In the genomic region with DNA sequence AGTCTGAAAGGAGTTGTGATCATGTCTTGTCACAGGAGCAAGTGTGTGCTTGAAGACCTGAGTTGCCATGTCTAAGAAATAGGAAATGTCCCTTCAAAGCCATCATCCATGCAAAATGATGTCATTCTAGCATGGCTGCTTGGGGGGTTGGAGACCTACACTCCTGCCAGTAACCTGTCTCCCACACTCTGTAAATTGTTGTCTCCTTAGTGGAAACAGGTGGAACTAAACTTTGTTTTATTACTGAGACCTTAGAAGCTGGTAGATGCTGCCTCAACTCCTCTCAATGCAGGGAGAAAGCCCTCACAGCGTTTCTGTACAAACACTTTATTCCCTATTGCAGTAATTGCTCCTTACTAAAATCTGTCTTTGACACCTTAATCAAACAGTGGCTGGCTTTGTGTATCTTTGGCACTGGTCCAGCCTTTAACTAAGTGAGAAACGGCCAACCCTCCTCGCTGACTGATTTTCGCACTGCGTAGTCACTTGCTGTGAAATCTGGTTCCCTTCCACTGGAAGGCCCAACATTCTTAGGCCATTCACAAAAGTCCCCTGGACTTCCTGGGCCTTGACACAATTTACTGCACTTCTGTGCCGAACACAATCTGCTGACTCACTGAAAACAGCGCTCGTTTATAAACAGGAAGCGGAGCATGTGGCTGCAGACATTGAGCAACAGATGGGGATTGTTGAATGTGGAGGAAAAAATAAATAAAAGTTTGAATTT, we compare ENCODE assay signal across 8 mouse cellular contexts.
A peak's percentile ranks its signal among the peaks of the same experiment; 100 is the strongest.
DNase-seq lines count a peak whose midpoint lies in the region; ATAC-seq and TF ChIP-seq lines count a peak whose summit lies in the region.

No protein-coding gene starts in this region.

- H3K4me2 ChIP-seq in forebrain, embryonic 16.5 days (ENCODE audit: low read length): peak overlapping the region; percentile 36
- no peak overlapping the region for H3K4me2 ChIP-seq in intestine, postnatal 0 days (replicated peaks; ENCODE audit: low read depth)

- no peaks in the 10 kb centered on the region for H3K9me3 ChIP-seq in forebrain, embryonic 16.5 days (ENCODE audit: control insufficient read depth, low read length)
- H3K9me3 ChIP-seq in intestine, postnatal 0 days (ENCODE audit: control insufficient read depth): no peaks in the 10 kb centered on the region
- no peaks in the 10 kb centered on the region for H3K9me3 ChIP-seq in limb, embryonic 10.5 days (replicated peaks)

- no peak overlapping the region for H3K4me3 ChIP-seq in forebrain, embryonic 16.5 days (replicated peaks; ENCODE audit: low read length)
- no peak overlapping the region for H3K4me3 ChIP-seq in intestine, postnatal 0 days (ENCODE audit: low read depth, low read length)
- no peak overlapping the region for H3K4me3 ChIP-seq in limb, embryonic 10.5 days

- peak; percentile 91 for ATAC-seq in forebrain, embryonic 16.5 days
- ATAC-seq in intestine, postnatal 0 days: peak; percentile 66

- no peaks in the 10 kb centered on the region for H3K36me3 ChIP-seq in forebrain, embryonic 16.5 days (ENCODE audit: control insufficient read depth, insufficient read depth)
- H3K36me3 ChIP-seq in intestine, postnatal 0 days (ENCODE audit: control insufficient read depth, insufficient read depth): no peaks in the 10 kb centered on the region
- no peaks in the 10 kb centered on the region for H3K36me3 ChIP-seq in limb, embryonic 10.5 days

- no peak for TF ChIP-seq CTCF in intestine, postnatal 0 days (IDR thresholded peaks at IDR 0.05; ENCODE audit: low read depth)

- DNase-seq in left cerebral cortex, adult 11 months (ENCODE audit: low spot score): peak; percentile 40
- DNase-seq in left cerebral cortex, postnatal 36 days (ENCODE audit: low spot score in 2 of 2): no peak
- DNase-seq in adrenal gland, adult 8-10 months: peak; percentile 25
- peak; percentile 35 for DNase-seq in limb, embryonic 10.5 days (ENCODE audit: low spot score)
- peak; percentile 11 to 50 for DNase-seq in natural killer cell, adult 2 months (ENCODE audit: low spot score in 2 of 2)
- DNase-seq in spleen, adult 12 weeks (ENCODE audit: low spot score): no peak

- peaks cover 15% of the 10 kb centered on the region for H3K4me1 ChIP-seq in forebrain, embryonic 16.5 days (replicated peaks; ENCODE audit: control insufficient read depth, insufficient read depth, low read length)
- no peaks in the 10 kb centered on the region for H3K4me1 ChIP-seq in intestine, postnatal 0 days (replicated peaks; ENCODE audit: control insufficient read depth, insufficient read depth, low read length)
- peaks cover 15% of the 10 kb centered on the region for H3K4me1 ChIP-seq in limb, embryonic 10.5 days

- peak overlapping the region; percentile 63; the same call in 1 of the 2 replicates for H3K27ac ChIP-seq in forebrain, embryonic 16.5 days (ENCODE audit: low read length)
- no peak overlapping the region; the same call in 1 of the 2 replicates for H3K27ac ChIP-seq in intestine, postnatal 0 days (ENCODE audit: low read depth, low read length)
- peak overlapping the region; percentile 61; the same call in 1 of the 2 replicates for H3K27ac ChIP-seq in limb, embryonic 10.5 days

- intact Hi-C loops in left cerebral cortex, postnatal 36 days (cut with DNase I): loop anchor here (5.0 kb wide), 1 partner anchor 199 kb away; the partner anchor contains the start of gene Snx18

- 5% methylated on average over 9 of the region's 9 CpGs for WGBS in forebrain, embryonic 16.5 days
- WGBS in intestine, postnatal 0 days: 22% methylated on average over 9 of the region's 9 CpGs
- 67% methylated on average over 9 of the region's 9 CpGs for WGBS in limb, embryonic 10.5 days

- no peaks in the 10 kb centered on the region for H3K27me3 ChIP-seq in forebrain, embryonic 16.5 days (replicated peaks; ENCODE audit: control insufficient read depth, insufficient read depth, low read length)
- no peaks in the 10 kb centered on the region for H3K27me3 ChIP-seq in intestine, postnatal 0 days (replicated peaks; ENCODE audit: control insufficient read depth, insufficient read depth, low read length)
- no peaks in the 10 kb centered on the region for H3K27me3 ChIP-seq in limb, embryonic 10.5 days (ENCODE audit: low read depth, poor library complexity, severe bottlenecking)

- no peak overlapping the region for H3K9ac ChIP-seq in forebrain, embryonic 16.5 days (replicated peaks; ENCODE audit: low read depth, low read length)
- H3K9ac ChIP-seq in intestine, postnatal 0 days (ENCODE audit: low read depth, low read length): no peak overlapping the region

Comparison
In these comparisons a context has a peak if more than half of its experiments do, and no peak if none do; other contexts are left out.
1. DNase-seq: peak in left cerebral cortex, adult 11 months (single experiment), adrenal gland, adult 8-10 months (single experiment), limb, embryonic 10.5 days (single experiment) and natural killer cell, adult 2 months (2 of 2); none in left cerebral cortex, postnatal 36 days (0 of 2) and spleen, adult 12 weeks (single experiment).